Mouse (Mus musculus) gastrocnemius, adult 8-10 months (tissue): ENCODE measurements around the gene Foxe3. TPM values are rescaled to one million over a fixed set of nuclear protein-coding genes. Genes with fewer than 3 reads are reported as not detected.

Source experiments
- DNase-seq, 2 experiments: peaks; one replicate each; pipeline ENCODE4 v3.0.0; 2022; ENCODE audit warnings: low spot score in 2 of 2
- total RNA-seq, 4 experiments: library from RNA; stranded (reverse); gene quantifications; 2 replicates each; pipeline ENCODE4 v1.2.4; 2022

The Foxe3 gene
- total RNA-seq, 4 experiments from 2014 or later = not detected

GRCm38 (mm10) chr4:114876441-114876972 is 49.3 kb downstream of the Foxe3 start:
- no peak for DNase-seq

Other genes starting within 250 kb of the Foxe3 start
- not detected for gene Gm12830, start 104.3 kb downstream of the Foxe3 start, total RNA-seq
- under 1 TPM in 3 of 4 experiments, not detected in 1; 0.10 to 0.29 (median 0.19) TPM for gene Foxd2, start 17.1 kb downstream of the Foxe3 start, total RNA-seq
- gene Cmpk1, start 61.2 kb upstream of the Foxe3 start, total RNA-seq = 10 to 100 TPM; 16.5 to 20.5 (median 18.4) TPM
- gene Stil, start 74.1 kb upstream of the Foxe3 start, total RNA-seq = under 1 TPM in 2 of 4 experiments, not detected in 2; 0.10 to 0.18 TPM
- under 1 TPM; 0.56 to 0.76 (median 0.60) TPM for gene Tal1, start 130.4 kb upstream of the Foxe3 start, total RNA-seq
- not detected for gene Pdzk1ip1, start 162.7 kb upstream of the Foxe3 start, total RNA-seq
- gene Cyp4x1, start 208.3 kb upstream of the Foxe3 start, total RNA-seq = not detected